Mouse (Mus musculus): ENCODE results near the gene Pde9a.

Pde9a gene

GRCm38 (mm10) chr17:31433978-31434797 lies 48.2 kb downstream of the Pde9a start:
- peak; percentile 27 for DNase-seq

DNA sequence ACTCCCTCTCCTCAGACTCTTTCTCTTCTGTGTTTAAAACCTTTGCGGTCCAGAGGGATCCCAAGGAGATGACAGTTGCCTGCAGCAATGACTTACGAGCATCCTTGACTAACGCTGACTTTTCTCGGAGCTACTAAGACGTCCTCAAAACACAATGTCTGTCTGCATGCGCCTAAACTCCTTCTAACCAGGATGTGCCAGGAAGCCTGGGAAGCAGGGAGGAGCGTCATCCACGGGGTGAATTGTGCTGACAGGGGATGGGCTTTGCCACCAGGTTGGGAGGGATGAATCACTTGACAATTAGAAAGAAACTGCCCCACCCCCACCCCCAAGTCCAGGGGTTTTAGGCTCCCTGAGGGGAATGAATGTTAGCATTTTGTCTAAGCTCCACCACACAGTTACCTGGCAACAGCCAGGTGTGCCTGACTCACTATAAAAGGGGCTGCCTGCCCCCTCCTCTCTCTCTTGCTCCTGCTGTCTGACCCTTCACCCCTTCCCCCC lies 48.9 kb downstream of the Pde9a start:
- DNase-seq, result no peak

DNA sequence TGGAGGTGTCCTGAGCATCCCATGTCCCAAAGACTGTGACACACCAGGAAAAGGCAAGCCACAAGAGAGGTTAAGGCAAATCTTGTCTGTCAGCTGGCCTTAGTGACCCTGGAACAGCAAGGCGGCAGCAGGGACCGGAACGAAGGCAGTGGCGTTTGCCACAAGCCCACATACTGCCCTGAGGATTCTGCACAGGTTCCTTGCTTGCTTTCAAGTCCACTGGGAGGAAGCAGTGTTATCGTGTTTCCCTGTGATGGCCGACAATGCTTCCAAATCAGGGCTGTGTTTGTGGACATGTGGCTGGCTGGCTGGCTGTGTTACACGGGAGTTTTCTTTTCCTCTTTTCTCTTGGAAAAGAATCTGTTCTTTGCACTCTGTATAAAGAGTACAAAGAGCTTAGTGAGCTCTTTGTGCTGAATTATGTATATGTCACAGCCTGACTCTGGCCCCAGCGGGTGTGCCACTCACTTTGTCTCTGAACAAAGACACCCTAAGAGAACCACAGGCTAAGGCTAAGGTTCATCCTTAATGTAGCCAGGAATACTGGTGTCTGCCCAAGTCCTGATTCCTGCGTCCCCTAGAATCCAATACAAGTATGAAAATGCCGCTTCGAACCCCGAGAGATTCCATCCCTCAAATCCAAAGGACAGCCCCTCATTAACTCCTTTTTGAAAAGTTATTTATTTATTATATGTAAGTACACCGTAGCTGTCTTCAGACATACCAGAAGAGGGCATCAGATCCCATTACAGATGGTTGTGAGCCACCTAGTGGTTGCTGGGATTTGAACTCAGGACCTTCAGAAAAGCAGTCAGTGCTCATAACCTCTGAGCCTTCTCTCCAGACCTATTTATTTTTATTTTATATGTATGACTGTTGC lies 50.2 kb downstream of the Pde9a start:
- DNase-seq, result no peak

GRCm38 (mm10) chr17:31436814-31437406 lies 50.9 kb downstream of the Pde9a start:
- DNase-seq, result no peak

- DNase-seq, result no peak
Measured at GRCm38 (mm10) chr17:31437482-31437881, 51.5 kb downstream of the Pde9a start.

DNA sequence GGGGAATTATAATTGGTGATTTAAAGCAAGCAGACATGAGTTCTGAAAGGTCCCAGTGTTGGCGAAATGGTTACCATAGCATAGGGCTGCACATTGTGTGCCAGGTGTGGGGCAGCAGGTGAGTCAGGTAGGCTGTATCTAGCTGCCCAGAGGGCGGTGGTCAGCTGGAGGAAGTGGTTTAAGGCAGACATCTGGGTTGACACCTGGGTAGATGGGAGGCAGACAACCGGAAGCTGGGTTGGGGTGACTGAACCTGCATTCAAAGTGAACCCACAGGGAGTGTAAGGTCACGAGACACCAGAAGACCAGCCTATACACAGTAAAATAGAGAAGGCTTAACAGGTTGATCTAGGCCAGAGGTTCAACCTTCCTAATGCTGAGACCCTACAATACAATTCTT lies 54.0 kb downstream of the Pde9a start:
- DNase-seq, result peak; percentile 37

DNA sequence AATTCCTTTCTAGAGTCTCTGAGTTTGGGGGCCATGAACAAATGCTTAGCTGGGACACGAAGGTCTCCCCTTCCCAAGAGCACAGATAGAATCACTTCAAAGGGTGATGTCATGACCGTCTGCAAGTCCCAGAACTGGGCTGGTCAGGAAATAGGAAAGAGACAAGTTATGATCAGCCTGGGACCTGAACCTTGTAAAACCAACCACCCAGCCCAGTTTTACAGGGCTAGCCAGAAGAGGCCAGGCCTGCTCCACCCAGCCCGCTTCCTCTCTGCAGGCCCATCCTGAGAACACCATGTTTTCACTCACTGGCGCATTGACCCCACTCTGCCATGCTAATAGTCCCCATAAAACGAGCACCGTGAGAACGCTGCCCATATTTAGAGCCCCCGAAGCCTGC lies 56.5 kb downstream of the Pde9a start:
- DNase-seq, result no peak

DNA sequence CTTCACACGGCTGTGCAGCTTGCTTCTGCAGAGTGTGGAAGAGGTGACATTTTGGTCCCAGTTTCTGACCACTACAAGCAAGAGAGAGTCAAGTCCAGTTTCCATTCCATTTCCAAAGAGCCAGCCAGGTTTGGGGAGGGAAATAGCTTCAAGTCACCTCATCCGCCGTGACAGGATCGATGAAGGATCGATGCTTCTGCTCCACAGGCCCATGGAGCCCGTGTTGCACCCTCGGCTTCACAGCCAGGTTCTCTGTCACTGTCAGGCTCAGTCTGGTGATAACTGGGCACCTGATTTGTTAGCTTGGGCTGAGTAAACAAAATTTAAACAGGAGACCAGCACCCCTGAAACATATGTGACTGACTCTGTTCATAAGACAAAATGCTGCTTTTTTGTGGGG lies 58.2 kb downstream of the Pde9a start:
- no peak for DNase-seq

DNA sequence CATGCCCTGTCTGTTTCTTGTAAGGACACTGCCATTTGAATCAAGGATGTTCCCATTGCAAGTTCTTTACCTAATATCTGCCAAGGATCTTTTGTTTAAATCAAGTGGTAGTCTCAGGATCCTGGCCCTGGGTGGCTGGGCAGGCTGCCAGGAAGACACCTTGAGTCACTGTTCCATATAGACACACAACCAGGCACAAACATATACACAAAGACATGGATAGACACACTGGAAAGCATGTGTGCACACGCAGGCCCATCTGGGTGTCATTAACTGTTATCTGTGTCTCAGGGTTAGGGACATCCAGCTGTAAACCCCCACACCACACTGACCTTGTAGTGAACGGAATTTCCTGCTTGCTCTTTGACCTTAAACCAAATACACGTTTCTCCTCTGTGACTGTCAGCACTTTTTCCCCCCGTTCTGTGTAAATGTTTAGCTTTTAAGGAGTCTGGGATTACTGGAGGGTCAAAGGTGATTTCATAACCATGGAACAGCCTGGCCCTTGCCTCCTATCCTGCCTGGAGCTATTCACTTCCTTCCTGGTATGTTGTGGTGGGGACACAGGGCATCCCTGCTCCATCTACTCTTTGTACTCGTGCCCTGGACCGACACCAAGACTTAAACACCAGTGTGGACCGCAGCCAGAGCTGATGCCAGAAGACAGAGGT lies 59.2 kb downstream of the Pde9a start:
- DNase-seq, result no peak

GRCm38 (mm10) chr17:31447766-31448165 lies 61.8 kb downstream of the Pde9a start:
- no peak for DNase-seq

- DNase-seq, result no peak
Measured at GRCm38 (mm10) chr17:31448519-31448918, 62.5 kb downstream of the Pde9a start.

DNA sequence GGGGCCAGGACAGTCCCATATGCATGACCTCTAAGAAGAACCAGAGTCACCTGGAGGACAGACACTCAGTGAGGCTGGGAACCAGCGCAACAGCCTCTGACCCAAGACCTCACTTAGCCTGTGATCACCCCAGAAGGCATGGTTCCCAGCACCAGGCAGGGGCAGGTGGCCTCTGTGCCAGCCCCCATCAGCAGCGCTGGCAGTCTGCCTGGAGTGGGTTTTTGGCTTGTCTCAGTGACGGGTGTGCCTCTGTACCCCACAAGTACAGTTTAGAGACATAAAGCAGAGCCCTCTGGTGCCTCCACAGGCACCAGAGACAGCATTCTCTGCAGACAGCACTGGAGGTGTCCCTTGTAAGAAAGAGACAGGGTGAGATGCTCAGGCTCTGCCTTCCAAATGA lies 64.2 kb downstream of the Pde9a start:
- DNase-seq, result no peak

DNA sequence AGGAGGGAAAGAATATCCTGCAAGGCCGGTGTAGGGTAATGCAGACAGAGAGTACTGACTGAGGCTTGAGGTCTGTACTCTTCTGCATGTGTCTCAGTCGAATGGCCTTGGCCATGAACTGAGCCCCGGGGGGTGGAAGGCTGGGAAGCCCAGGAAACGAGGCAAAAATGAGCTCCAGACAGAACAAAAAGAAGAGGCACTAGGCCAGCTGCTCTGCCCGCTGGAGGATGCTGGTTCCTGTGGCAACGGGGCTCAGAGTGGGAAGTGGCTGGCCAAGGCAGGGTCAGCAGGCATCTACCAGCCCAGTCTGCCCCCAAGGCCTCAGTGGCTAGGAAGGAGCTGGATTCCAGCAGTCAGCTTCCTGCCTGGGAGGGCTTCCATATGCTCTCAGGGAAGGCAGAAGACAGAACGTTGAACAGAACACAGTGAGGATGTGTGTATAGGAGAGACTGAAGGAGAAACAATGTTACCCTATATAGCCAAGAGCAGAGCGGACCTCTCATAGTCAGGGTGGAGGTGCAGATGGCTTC lies 65.2 kb downstream of the Pde9a start:
- DNase-seq, result no peak

DNA sequence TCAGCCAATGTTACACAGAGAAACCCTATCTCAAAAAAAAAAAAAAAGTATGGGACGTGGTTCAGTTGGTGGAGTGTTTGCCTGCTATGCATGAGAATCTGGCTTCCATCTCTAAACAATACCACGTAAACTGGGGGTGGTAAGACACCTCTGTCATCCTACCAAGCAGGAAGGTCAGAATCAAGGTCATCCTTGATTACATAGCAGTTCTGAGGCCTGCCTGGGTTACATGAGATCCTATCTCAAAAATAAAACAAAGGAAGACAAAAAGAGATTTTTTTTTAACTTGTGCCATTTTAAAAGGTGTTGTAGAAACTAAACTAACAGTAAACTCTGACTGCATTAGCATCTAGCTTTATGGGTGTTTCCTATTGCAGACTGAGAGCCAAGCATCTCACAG lies 66.8 kb downstream of the Pde9a start:
- no peak for DNase-seq

DNA sequence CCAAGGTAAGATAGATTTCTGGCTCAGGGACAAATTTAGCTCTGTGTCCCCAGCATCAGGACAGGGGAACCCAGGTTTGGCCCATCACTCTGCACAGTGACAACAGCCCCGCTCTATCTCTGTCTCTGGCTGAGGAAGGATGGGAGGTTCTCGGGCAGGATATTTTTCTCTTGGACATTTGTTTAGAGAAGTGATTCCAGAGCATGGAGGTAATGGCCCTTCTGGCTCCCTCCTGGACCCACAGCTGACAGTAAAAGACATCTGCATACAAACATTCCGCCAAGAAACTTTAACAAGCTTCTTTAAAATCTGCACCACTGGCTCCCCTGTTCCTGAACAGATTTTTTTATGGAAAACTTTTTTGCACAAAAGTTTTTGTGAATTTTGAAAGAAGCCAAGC lies 67.5 kb downstream of the Pde9a start:
- no peak for DNase-seq

DNA sequence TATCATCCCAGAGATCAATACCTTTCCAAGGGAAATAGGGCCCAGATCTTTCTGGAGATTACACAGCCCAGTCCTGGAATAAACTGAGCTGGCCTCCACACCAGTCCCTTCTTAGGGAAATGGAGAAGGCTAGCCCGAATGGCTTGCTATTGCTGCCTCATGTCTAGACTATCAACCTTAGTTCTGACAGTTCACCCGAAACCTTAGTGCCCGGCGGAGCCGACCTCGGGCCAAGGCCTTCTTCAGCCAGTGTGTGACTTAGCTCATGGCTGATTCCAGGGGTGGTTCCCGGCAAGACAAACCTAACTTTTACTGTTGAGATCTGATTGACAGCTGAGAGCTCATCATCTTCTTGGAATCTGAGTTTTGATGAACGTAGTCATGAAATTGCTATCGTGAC lies 68.0 kb downstream of the Pde9a start:
- no peak for DNase-seq

DNA sequence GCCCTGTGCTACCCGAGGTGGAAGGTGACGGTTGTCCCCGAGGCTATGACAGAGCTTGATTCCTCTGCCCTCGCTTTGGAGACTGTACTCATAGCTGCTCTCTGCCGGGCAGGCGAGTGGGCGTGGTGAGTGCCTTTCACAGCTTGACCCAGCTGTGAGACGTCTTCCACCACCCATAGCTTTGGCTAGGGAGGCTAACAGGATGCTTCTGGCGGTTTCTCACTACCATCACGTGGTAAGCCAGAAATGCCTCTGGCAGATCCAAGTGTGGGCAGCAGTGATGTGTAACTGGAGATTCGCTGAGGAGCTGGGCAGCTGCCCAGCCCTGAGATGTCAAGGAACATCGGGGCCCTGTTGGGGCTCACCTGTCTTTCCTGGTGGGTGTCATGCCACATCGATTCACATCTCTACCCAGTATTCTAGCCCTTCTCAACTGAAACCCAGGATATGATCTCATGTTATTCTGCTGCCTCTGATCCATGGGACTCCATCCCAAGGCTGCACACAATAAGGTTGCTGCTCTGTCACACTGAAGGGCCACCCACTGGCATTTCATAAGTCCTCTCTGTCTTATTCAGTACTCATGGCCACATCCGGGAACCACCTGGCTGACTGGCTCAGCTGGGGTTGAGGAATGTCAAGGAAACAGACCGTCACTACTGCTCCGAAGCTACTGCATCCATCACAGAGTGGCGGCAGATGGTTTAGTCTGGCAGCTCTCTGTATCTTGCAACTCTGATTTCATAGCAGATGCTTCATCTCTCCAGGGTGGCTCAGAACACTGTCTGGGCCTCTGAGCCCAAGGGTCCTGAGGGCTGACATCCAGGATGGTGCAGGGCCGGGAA lies 70.9 kb downstream of the Pde9a start:
- DNase-seq, result peak; percentile 48

DNA sequence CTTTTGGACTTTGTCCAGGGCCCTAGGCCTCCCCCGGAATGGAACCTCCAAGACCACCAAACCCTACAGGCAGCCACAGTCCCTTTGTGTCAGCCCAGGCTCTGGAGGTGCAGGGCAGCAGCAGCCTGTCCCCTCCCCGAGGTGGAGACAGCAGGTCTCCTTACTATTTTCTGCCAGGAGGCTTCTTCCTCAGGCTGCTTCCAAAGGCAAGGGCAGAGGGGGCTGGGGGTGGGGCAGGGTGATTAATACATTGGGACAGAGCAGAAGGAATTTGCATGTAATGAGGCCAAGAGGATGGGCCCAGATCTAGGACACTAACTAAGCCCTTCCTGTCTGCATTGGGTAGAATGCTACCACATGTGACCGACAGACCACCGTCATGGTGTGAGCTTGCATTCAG lies 74.4 kb downstream of the Pde9a start:
- DNase-seq, result no peak

DNA sequence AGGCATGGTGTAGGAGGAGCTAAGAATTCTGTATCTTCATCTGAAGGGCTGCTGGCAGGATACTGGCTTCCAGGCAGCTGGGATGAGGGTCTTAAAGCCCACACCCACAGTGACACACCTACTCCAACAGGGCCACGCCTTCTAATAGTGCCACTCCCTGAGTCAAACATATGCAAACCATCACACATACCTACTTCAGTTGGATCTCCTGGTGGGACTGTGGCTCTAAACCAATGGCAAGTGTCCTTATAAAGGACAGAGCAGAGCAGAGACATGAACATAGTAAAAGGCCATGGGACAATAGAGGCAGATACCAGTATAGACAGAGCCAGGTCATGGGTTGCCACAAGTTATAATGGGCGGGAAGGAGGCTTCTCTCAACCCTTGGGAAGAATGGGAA lies 76.5 kb downstream of the Pde9a start:
- no peak for DNase-seq

GRCm38 (mm10) chr17:31466854-31467253 lies 80.8 kb downstream of the Pde9a start:
- DNase-seq, result peak; percentile 46

DNA sequence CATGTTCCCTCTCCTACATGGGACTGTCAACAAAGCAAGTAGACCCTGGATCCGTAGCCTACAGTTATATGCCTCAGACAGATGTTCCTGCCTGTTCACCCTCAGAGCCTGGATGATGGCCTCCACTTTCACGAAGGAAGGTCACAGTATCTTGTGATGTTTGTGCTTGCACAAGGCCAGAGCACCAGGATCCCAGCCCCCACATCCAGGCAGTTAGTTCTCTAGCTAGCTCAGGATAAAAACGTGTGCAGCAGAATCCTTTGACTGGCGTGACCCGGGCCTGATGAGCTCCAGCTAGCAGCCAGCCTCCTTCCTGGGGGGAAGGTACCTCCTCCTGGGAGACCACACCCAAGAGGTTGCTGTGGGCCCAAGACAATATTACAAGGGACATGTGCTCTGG lies 82.5 kb downstream of the Pde9a start:
- no peak for DNase-seq
